Mouse (Mus musculus) thymus, adult 18-20 months (tissue): ENCODE measurements around the gene Cd40.

ENCODE experiments used
- DNase-seq, 2 experiments: peaks; one replicate each; pipeline ENCODE4 v3.0.0; 2022; ENCODE audit warnings: mixed read lengths in 2 of 2

Gene Cd40

DNA sequence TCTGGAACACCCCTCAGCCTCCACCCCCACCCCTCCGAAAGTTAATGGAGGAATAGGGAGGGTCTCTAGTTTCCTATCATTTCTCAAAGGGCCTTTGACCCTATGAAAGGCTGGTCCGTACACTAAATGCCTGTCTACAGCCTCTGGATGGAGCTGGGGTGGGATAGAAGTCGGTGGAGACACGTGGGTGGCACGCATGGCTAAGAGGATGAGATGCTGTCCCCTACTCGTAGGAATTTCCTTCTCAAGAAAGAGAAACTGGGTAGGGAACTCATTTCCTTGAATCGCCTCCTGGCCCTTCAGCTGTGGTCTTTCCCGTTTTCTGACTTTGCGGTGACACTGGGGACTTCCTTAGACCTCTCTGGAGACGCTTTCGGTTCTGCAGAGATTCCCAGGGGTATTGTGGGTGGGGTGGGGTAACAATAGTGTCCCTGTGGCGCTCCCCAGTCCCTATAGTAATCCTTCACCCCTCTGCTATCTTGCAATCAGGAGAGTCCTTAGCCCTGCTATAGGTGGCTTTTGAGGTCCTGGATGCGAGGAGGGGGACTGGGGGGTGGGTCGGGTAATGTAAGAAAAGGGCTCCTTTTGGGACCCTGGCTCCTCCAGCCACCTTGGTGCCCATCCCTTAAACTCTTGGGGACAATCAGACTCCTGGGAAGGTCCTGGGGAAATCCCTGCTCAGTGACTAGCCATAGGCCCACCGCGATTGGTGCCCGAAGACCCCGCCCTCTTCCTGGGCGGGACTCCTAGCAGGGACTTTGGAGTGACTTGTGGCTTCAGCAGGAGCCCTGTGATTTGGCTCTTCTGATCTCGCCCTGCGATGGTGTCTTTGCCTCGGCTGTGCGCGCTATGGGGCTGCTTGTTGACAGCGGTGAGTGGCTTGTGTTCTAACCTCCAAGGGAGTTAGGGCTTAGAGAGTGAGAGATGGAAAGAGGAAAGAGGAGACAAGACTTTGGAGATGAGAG is at the start of gene Cd40:
Gene Cd40, plus strand, starts transcription at position 740 of the 965 bp plus-strand sequence.
- DNase-seq = peak; percentile 17 to 25

DNA sequence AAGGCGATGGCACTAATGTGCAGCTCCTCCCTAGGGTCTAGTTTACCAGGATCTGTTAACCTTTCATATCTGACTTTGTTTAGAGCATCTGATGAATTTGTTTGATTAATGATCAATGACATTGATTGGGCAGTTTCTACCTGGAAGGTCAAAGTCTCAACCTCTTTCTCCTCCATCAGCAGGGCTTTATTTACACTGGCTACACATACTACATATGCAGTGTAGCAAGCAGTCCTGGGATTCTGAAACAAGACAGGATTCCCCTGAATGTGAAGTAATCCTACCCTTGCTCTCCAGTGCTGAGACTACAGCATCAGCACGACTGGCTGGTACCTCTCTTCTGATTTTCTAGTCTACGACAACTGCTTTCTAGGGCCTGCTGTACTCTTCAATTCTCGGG is 48.6 kb upstream of the Cd40 start:
- DNase-seq = no peak

DNA sequence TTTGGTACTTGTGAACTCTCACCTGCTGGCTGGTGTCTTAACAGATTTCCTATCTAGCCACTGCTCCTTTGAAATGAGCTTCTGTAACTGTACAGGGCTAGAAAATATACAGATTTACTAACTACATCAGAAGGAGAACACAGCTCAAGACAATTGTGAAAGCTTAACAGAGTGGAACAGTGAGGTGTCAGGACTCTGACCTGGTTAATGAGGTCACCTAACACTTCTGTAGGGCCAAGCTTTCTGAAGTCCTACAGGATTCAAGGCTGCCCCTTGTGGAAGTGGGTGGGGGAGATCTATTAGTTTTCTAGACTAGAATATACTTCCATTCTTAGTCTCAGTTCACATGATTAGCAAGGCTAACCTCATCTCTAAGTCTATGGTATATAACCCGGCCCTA is 47.4 kb upstream of the Cd40 start:
- no peak for DNase-seq

DNA sequence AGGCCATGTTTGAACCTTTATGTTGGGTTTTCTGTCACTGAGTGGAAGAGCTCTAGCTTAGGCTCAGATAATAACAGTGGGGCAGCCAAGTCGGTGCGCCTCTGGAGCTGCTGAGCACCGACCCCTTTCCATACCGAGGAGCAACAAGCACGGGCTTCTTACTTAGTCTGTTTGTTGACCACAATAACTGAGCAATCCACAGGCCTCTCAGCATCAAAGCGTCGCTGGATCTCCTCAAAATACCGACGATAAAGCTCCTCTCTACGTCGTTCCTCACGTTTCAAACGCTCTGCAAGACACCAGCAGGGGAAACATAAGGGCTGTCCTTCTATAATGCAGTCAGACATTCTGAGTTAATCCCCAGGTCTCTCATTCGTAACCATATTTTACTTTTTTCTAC is 46.3 kb upstream of the Cd40 start:
- DNase-seq = no peak

DNA sequence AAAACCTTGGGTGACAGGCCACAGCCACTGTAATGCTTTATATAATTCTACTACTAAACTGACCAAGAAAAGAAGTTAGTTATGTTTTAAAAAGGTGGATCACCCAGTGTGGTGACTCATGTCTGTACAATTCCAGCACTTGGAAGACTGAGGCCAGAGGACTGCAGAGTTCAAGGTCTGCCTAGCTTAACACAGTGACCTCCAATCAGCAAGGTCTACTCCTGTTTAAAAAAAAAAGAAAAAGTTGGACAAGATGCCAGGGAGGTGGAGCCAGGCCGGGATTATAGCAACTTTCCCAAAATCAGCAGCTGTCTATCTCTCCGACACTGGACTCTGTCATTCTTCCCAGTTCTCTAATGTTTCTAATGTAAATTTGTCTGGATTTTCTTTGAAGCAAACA is 45.8 kb upstream of the Cd40 start:
- DNase-seq = no peak

DNA sequence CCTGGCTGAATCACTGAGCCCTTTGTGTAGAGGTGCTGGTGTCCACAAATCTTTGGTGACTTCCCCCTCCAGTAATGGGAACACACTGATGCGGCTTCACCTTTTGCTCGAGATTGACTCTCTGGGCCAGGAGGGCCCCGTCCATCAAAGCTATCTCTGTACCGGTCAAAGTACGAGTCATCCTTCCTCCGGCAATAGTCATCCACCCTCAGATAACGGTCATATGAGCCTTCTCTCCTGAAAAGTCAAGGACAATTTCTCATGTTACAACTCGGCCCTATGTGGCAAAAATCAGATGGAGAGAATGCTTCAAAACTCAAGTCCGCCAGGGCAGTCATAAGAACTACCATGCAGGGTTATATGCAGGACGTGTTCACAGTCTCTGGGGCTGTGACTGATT is 45.1 kb upstream of the Cd40 start:
- no peak for DNase-seq

DNA sequence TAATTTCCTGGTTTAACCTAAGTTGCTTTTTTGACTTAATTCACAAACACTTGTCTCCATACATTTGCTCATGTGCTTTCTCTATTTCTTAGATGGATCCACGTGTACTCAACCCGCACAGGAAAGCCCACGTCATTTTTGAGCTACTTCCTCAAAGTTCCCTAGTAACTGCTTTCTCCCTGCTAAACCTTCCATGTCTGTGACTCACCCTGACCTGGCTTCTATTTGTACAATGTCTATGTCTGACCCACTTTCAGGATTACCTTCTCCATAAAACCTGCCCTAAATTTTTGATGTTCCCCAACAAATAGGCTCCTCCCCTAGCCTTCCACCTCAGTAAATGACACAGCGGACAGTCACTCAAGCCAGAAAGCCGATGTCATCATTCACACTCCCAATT is 40.5 kb upstream of the Cd40 start:
- no peak for DNase-seq

DNA sequence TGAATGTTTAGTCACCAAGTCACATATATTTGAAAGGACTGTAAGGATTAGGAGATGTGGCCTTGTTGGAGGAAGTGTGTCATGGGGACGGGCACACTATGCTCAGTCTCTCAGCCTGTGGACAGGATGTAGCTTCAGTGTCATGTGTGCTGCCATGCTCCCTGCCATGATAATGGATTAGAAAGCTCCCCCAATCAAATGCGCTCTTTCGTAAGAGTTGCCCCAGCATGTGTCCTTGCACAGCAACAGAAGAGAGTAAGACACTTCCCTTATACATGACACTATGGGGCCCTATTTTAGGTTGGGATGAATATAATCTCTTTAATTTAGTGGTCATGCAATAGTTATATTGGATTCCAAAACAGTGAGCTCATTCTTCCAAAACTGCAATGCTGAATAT is 34.9 kb upstream of the Cd40 start:
- no peak for DNase-seq

DNA sequence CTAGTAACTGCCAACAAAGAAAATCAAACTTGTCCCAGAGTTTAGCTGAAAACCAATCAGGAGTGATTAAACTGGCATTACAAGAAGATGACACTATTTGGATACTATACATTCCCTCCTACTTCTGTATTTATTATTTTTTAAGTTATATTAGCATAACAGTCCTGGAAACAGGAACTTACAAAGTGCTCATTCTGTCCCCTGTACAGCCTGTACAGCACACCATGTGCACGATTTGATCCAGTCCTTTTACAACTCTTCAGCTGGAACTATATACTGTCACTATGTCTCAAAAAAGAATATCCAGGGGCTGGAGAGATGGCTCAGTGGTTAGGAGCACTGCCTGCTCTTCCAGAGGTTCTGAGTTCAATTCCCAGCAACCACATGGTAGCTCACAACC is 28.3 kb upstream of the Cd40 start:
- DNase-seq = no peak

DNA sequence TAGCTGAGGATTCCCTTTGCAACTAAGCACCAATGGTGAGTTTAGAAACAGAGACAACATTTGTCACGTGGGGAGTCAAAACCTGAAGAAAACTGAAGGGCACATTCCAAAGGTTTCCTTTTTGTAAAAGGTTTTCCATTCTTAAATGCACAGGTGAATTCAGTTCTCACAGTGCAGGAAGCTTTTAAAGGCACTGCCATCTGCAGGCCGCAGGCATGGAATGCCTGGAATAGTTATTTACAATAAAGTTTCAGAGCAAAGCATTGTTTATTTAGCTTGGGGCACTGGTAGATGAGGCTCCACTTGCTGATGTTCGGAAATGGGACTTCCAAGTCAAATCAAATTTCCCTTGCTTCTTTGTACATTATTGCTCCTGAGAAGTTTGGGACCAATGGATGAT is 22.9 kb upstream of the Cd40 start:
- no peak for DNase-seq

DNA sequence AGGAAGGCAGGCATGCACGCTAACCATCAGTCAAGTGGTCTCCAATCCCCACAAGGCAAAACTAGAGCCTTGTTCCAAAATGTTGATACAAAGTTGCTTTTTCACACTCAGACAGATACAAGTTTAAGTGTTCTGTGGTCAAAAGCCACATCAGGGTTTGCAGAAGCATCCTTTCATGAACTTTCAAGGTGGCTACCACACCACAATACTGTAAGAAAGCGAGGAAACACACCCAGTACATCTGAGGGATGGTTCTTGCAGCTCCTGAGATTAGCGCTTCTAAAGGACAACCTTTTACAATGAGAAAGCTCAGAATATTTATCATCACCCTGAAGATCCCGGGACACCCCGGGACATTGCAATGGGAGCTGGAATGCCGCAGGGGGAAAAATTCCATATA is 22.1 kb upstream of the Cd40 start:
- DNase-seq = no peak

DNA sequence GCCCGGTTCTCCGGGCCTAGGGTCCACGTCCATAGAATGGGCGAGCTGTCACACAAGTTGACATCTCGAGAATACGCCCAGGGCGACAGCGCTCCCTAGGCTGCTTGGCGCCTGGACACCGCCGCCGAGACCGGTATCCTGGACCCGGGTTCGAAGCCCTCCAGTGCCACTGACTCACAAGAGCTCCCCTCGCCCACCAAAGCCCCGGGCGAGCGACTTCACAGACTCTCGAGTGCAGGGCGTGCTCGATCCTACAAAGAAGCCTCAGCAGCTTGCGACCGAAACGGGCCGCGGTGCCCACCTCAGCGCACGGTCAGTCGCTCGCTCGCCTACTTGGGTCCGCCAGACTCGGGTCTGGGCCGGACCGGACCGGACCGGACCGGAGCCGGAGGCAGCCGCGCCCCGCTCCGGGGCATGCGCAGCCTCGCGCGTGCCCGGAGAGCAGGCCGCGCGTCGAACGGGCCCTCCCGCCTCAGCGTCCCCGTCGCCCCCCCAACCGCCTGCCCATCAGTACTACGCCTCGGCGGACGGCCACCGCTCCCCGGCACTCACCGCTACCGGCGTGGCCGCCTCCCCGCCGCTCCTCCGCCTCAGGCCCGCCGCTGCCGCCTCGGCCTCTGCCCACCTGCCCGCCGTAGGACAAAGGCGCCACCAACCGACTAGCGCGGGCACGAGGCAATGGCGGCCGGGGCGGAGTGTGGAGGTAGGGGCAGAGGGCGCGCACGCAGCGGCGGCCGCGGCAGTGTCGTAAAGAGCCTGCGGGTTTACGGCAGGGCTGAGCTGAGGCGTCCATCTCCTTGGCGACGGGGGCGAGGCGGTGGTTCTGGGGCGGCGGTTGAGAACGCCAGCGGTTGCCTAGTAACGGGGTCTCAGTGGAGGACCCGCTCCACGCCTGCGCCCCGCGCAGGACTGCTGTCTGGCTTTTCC is 21.0 kb upstream of the Cd40 start, which contains the start of gene Ncoa5:
Gene Ncoa5, minus strand, starts transcription at position 737 of the 927 bp plus-strand sequence.
- peak; percentile 97 to 98 for DNase-seq

DNA sequence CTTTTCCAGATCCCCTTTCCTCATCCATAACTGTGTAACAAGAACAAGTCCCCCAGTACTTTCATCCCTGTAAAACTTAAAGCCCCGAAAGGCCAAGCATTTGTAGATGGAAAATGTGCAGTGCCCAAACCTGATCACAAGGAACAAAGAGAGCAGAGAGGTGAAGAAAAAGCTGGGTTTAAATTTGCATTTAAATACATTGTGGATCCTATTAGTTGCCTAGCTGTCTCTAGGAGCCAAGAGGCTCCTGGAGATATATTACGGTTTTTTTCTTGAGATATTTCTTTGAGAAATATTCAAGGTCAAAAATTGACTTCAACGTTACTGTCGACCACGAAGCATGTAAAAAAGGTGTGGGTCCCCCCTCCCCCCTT is 20.4 kb upstream of the Cd40 start:
- DNase-seq = no peak

DNA sequence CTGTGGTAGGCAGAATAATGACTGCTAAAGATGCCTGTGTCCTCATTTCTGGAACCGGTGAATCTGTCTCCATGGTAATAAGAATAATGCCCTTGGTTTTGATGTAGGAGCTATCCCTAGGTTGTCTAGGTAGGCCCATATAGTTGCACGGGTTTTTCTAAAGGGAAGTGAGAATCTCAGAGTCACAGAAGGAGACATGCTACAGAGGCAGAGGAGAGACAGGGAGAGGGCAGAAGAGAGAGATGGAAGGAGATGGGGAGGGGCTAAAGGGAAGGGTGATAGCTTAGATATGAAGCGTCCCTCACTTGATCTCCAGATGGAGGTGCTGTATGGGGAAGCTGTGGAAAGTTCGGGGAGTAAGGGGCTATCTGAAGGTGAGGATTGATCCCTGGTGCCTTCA is 18.0 kb upstream of the Cd40 start:
- DNase-seq = no peak

DNA sequence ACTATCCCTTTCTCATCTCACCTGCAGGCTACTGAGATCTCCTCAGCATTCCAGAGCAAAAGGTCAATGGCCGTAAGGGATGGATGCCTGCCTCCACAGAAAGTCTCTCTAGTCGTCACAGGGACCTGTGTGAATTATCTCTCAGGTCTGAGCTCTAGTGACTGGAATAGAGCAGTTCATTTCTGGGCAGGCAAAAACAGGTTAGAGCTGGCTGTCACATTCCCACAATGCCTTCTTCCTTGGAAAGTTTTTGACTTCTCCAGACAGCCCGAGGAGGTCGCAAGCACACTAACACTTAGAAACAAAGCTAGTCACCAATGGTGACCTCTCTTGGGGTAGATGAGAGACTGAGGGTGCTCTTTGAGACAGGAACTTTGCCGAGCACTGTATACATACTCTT is 13.3 kb upstream of the Cd40 start:
- DNase-seq = no peak

DNA sequence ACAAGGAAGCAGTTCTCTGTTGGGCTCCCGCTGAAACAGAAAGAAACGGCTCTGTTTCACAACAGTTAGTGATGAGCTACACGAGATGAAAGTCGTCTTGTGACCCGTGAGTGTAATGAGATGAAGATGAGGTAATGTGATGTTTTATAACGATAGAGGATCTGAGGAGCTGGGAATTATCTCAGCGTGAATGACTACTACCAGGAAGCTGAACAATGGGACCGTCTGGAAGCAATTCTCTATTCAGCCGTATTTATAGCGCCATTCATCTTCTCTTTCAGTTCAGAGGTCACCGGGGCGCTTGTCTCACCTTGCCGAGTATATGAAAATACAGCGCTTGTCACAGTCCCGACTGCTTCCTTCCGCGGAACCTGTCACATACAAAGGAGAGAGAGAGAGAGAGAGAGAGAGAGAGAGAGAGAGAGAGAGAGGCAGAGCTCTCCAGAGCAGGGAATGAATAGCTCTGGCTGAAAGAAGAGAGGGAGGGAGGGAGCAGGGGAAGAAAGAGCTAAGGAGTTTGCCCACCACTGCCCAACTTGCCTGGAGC is 12.3 kb upstream of the Cd40 start:
- no peak for DNase-seq

DNA sequence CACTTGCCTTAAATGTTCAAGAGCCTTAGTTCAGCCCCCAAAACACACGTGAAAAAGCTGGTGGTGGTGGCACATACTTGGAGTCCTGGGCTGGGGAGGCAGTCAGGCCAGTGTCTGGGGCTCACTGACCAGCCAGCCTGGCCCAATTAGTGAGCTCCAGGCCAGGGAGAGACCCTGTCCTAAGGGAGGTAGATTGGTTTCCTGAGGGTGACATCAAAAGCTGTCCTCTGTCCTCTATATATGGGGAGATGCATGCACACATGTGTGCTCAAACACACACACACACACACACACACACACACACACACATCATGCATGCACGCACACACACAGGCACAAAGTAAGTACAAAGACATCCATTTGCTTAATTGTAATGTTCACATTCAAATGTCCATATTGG is 11.7 kb upstream of the Cd40 start:
- no peak for DNase-seq

DNA sequence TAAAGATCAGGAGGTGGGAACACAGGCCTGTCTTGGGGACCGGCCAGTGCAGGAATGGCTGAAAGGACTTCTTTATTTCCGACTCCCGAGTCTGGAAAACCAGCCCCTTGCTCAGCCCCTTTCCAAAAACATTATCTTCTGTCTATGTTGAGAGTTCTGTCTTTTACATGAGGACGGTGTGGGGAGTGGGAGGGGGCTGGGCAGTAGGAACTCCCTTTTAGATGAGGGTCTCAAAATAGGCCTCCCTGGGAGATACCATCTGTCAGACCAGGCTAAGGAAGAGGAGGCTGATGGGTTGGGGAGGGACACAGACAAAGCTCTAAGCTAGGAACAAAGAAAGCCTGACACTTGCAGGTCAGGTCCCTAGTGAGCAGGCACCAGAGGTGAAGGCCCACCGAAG is 6.4 kb upstream of the Cd40 start:
- DNase-seq = no peak

DNA sequence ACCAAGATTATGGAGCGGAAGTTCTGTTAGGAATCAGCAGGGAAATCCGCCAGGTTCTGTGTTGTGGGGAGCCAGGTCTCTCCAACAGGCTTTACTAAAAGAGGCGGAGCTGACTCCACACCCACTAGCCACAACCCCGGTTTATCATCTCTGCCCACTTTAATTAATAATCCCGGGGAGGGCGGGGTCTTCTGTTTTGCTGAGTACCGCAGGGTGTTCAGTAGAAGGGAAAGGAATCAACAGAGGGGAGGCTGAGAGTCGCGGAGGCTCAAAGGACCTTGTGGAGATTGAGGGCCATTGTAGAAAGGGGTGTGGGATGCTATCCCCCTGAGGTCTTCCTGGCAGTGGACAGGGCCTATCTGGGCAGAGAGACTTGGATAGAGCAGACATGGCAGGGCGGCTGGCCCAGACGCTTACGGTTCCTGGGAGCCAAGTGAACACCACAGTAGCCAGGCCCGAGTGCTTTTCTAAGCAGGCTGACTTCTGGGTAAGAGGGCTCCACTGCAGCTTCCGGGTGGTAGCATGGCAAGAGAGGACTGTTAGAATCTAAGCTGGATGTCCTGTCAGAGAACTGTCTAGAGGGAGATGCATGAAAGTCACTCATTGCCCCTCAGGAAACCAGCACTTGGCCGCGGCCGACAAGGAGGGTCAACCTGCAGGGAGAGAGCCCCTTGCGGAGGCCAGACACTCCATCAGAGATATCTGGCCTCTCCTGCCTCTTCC is 4.4 kb upstream of the Cd40 start:
- DNase-seq = no peak

DNA sequence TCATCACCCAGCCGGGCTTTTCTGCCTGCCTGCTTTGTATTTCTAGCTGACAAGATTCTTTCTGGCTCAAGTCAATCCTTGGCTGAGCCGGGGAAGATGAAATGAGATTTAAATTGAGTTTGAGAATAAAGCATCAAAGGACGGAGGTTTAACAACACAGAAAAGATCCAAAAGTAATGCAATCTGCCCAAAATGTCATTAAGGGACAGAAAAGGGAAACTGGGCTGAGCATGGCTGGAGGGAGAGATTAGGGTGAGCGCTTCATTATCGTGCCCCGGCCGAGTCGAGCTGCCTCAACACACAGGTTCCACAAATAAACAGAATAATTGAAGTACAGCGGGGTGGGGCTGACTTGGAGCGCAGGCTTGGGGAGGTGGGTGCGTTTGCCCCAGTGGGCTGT is 3.9 kb upstream of the Cd40 start:
- DNase-seq = no peak

DNA sequence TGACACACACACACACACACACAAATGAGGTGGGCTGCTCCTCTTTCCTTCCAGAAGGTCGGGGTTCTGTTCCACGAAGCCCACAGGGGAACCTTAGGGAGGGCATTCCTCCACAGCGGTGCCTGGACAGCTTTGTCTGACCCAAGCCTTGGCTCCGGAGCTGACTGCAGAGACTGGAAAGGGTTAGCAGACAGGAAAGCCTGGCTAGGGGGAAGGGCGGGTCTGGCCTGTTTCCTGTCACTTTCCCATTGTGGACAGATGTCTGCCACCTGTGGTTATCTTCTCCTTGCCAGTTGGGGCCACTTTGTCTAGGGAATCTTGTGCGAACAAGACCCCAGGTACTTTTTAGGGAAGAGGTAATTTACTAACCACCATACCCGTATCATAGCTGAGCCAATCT is 478 bp downstream of the Cd40 start:
- no peak for DNase-seq

DNA sequence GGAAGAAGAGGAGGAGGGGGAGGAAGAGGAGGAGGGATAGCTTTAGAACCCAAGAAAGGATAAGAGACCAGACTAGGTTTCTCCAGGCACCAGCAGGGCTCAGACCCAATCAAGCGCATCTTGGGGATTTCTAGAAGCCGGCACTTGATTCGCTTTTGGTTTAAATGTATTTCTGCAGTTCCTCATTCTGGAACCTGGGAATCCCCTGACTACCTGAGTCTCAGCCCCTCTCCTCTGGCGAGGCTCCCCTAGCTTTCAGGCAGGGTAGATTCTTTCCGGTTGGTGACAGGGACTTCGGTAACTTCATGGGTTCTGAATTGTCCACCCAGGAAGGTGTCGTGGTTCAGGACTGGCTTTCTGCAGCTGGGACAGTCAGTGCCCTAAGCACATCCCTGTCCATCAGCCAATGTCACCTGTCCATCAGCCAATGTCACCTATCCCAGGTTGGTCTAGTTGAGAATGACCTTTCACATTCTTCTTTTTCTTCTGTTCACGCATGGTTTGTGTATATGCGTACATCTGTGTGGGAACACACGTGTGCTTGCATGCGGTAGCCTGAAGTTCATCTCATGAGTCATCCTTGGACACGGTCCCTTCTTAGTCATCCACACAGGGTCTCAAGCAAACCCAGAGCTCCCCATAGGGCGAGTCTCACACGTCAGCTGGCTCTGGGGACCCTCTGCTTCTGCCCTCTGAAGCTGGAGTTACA is 1.1 kb downstream of the Cd40 start:
- DNase-seq = no peak
